Mouse (Mus musculus) kidney, postnatal 0 days (tissue): Measurements from ENCODE around the gene Crtap. TPM values are rescaled to one million over a fixed set of nuclear protein-coding genes. Genes with fewer than 3 reads are reported as not detected.

ENCODE experiments used
- ATAC-seq: fragments of 200-750 bp; cut with Nextera tagmentation; replicated peaks from 2 replicates; pipeline ENCODE4 v1.8.0; 2017; ENCODE audit warnings: low read depth, moderate number of reproducible peaks, moderate TSS enrichment, moderate library complexity; ENCODE audit not compliant: low FRiP score
- DNase-seq: peaks from one replicate; pipeline ENCODE4 v3.0.0-alpha.2; 2016; ENCODE audit warnings: low spot score
- H3K27ac ChIP-seq: fragments of 300-500 bp; sonication (generic); 2 replicates; pipeline ENCODE4 v1.5.1; 2014; ENCODE audit warnings: mild to moderate bottlenecking
- H3K27me3 ChIP-seq: fragments of 300-500 bp; sonication (generic); 2 replicates; pipeline ENCODE4 v1.6.1; 2014; ENCODE audit warnings: low read length, mixed read lengths; ENCODE audit not compliant: insufficient read depth
- H3K36me3 ChIP-seq: fragments of 300-500 bp; sonication (generic); 2 replicates; pipeline ENCODE4 v1.6.1; 2014; ENCODE audit warnings: low read length, mixed read lengths; ENCODE audit not compliant: insufficient read depth
- H3K4me1 ChIP-seq: fragments of 300-500 bp; sonication (generic); replicated peaks from 2 replicates; pipeline ENCODE4 v1.6.1; 2014; ENCODE audit warnings: antibody characterized with exemption, low read length, mixed read lengths; ENCODE audit not compliant: insufficient read depth
- H3K4me2 ChIP-seq: fragments of 300-500 bp; sonication (generic); 2 replicates; pipeline ENCODE4 v1.6.1; 2014; ENCODE audit warnings: mild to moderate bottlenecking, low read length, moderate library complexity, mixed read lengths
- H3K4me3 ChIP-seq: fragments of 300-500 bp; sonication (generic); replicated peaks from 2 replicates; pipeline ENCODE4 v1.5.1; 2014; ENCODE audit warnings: low read depth, low read length
- H3K9ac ChIP-seq: fragments of 300-500 bp; sonication (generic); 2 replicates; pipeline ENCODE4 v1.6.1; 2014; ENCODE audit warnings: low read depth, low read length
- H3K9me3 ChIP-seq: fragments of 300-500 bp; sonication (generic); replicated peaks from 2 replicates; pipeline ENCODE4 v1.6.1; 2016; ENCODE audit warnings: low read length, inconsistent platforms, mixed read lengths
- CTCF ChIP-seq: IDR thresholded peaks from 2 replicates; pipeline ENCODE4 v1.5.1; 2016; ENCODE audit warnings: antibody characterized with exemption, low read depth, mild to moderate bottlenecking, moderate library complexity
- WGBS: fragments of 180-500 bp; shearing (Covaris S2); extraction: QIAGEN DNeasy Blood & Tissue Kit; methylation state at CpG from one replicate; pipeline ENCODE4 v1.1.7; 2014; 5-methylcytosine and 5-hydroxymethylcytosine counted together
- polyA plus RNA-seq: library from polyadenylated mRNA; unstranded; fragments of >200 nt; fragmentation: Nextera tagmentation; extraction: Ambion mirVana; gene quantifications from 2 replicates; pipeline ENCODE4 v1.2.1, GENCODE M21; 2015

Gene Crtap
- polyA plus RNA-seq, result 133 and 140 TPM in 2 replicates

DNA sequence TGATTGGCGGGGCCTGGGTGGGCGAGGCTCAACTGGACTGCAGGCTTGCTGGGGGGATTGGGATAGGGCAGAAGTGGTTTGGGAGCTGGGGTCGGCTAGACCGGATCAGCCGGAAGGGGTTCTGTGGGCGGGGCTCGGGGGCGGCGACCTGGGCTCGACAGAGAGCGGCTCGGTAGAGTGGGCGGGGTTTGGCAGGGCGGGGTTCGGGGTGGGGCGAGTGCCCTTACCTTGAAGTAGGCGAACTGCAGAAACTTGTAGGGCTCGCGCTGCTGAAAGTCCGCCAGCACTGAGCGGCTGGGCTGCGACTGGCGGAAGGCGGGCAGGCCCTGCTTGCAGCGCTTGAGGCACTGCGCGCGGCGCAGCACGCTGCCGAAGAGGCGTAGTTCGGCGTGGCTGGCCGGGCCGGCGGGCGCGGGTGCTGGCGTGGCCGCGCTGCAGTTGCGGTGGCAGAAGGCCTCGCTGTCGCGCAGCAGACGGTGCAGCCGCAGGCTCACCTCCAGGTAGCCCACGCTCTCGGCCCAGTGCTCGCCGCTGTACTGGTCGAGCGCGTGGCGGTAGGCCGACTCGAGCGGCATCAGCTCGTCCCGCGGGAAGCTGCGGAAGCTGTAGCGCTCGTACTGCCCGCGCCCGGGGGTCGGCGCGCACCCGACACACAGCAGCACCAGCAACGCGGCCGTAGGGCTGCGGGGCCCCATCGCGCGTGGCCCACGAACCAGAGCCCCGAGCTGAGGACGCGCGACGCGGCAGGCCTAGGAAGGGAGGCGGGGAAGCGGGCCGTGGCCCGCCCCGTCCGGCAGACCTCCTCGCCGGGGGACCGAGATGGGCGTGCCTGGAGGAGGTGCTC lies at the start of gene Crtap:
Gene Crtap, minus strand, starts transcription at position 771 of the 844 bp plus-strand sequence.
- ATAC-seq (peak; percentile 77), DNase-seq (peak; percentile 82)
- 1% methylated on average over 92 of the region's 96 CpGs for WGBS
- peak within 1 kb of the TSS; percentile 94 for H3K4me2 ChIP-seq
- H3K36me3 ChIP-seq, result no peaks in the 10 kb centered on the region
- no peaks in the 10 kb centered on the region for H3K9me3 ChIP-seq
- H3K27ac ChIP-seq, result peak within 1 kb of the TSS; percentile 92
- peaks cover 7% of the 10 kb centered on the region; the same call in 1 of the 2 replicates for H3K4me1 ChIP-seq
- no peak for TF ChIP-seq CTCF
- H3K27me3 ChIP-seq, result no peaks in the 10 kb centered on the region
- peak within 1 kb of the TSS; percentile 84 for H3K9ac ChIP-seq
- H3K4me3 ChIP-seq, result peak within 1 kb of the TSS; percentile 86

DNA sequence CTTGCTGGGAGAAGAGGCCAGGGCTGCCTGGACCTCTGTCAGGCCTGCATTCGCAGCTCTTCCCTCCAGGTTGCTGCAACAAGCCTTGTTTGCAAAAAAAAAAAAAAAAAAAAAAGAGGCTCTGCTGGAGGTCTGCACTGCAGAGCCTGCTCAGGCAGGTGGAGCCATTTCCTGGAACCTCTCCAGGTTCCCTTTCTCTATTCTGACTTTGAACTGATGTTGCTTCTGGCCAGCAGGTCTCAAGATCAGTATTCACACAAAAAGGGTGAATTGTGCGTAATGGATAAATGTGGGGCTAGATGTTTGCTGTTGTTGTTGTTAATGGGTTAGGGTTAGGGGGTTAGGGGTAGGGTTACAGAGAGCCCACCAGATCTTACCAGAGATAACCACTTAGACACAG lies 45.2 kb upstream of the Crtap start:
- DNase-seq, result no peak

DNA sequence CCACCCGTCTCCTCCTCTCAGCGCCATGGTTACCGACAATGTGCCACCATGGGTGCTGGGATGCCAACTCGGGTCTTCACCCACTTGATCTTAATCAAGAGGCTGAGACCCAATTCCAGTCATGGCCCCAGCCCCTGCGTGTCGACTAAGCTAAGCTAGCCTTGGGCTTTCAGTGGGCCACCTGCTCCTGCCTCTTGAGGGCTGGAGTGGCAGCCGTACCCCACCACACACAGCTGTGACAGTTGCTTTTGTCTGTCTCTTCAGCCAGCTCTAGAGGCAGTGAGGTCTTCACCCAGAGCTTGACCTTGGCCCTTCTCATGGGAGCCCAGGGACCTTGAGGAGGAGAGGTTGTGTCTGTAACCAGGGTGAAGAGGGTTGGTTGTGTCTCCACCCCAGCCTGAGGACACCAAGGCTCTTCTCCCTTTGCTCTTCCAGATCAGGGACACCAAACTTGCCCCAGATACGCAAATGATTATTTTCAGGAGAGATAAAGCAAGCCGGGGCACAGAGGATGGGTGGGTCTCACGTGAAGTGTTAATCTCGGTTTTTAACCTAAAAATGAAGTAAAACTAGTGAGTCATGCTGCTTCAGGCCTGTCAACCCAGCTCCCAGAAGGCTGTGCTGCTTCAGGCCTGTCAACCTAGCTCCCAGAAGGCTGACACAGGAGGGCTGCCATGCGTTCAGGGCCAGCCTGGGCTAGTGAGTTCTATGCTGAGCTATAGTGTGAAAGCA lies 37.8 kb upstream of the Crtap start:
- no peak for TF ChIP-seq CTCF
- DNase-seq (no peak), ATAC-seq (no peak)
- Histone ChIP-seq H3K4me1 (no peaks in the 10 kb centered on the region), H3K27ac (no peak overlapping the region), H3K27me3 (no peaks in the 10 kb centered on the region), H3K4me2 (no peak overlapping the region), H3K9ac (no peak overlapping the region), H3K36me3 (peaks cover 14% of the 10 kb centered on the region; the same call in 1 of the 2 replicates), H3K9me3 (no peaks in the 10 kb centered on the region), H3K4me3 (no peak overlapping the region)
- 91% methylated on average over 12 of the region's 12 CpGs for WGBS

More for the DNA sequence above, 45.2 kb upstream of the Crtap start:
- Histone ChIP-seq H3K4me1 (no peaks in the 10 kb centered on the region), H3K27me3 (no peaks in the 10 kb centered on the region), H3K27ac (no peak overlapping the region), H3K4me2 (no peak overlapping the region), H3K9ac (no peak overlapping the region), H3K36me3 (peaks cover 17% of the 10 kb centered on the region), H3K4me3 (no peak overlapping the region), H3K9me3 (no peaks in the 10 kb centered on the region)
- no peak for TF ChIP-seq CTCF
- WGBS, result 80% methylated on average over 2 of the region's 2 CpGs
- ATAC-seq, result no peak

DNA sequence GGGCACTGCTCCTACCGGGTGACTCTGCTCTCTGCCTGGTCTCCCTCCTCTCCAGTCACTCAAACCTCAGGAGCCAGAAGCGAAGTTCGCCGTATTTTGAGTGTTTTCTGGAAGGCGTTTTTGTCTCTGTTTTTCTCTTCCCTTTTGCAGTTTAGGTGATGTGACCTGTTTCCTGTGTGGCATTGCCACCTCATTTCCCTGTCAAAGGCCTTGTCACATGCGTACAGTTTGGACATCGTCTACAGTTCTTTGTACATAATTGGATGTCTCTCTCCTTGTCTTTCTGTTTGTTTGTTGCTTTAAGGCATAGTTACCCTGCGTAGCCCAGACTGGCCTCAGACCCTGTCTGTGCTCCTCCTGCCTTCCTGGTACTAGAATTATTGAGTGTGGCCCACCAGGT lies 37.0 kb upstream of the Crtap start:
- no peak for TF ChIP-seq CTCF
- Histone ChIP-seq H3K4me3 (no peak overlapping the region), H3K36me3 (peaks cover 14% of the 10 kb centered on the region), H3K9ac (no peak overlapping the region), H3K9me3 (no peaks in the 10 kb centered on the region), H3K27ac (no peak overlapping the region), H3K4me2 (no peak overlapping the region), H3K27me3 (no peaks in the 10 kb centered on the region), H3K4me1 (no peaks in the 10 kb centered on the region)
- ATAC-seq, result no peak
- no peak for DNase-seq
- WGBS, result 89% methylated on average over 8 of the region's 8 CpGs

DNA sequence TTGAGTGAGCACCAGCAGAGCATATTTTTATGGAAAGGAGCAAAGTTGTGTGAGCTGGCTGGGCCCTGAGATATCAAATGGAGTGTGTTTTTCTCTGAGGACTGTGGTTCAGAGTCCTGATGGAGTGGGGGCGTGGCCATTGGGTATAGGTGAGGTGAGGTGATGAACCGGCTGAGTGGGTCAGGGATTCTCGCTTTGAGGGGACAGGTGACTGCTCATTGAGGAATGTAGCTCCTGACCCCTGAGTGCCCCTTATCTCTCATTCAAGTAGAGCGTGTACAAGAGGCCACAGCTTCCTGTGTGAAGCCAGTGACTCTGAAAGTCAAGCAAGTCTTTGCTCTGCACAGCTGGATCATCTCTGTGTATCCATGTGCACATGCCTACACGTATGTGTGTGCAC lies 35.7 kb upstream of the Crtap start:
- Histone ChIP-seq H3K27me3 (no peaks in the 10 kb centered on the region), H3K9me3 (no peaks in the 10 kb centered on the region), H3K27ac (no peak overlapping the region), H3K4me3 (no peak overlapping the region), H3K9ac (no peak overlapping the region), H3K4me2 (no peak overlapping the region), H3K36me3 (peaks cover 14% of the 10 kb centered on the region), H3K4me1 (no peaks in the 10 kb centered on the region)
- 81% methylated on average over 5 of the region's 5 CpGs for WGBS
- no peak for TF ChIP-seq CTCF
- ATAC-seq (peak; percentile 57; the same call in 1 of the 2 replicates), DNase-seq (no peak)

DNA sequence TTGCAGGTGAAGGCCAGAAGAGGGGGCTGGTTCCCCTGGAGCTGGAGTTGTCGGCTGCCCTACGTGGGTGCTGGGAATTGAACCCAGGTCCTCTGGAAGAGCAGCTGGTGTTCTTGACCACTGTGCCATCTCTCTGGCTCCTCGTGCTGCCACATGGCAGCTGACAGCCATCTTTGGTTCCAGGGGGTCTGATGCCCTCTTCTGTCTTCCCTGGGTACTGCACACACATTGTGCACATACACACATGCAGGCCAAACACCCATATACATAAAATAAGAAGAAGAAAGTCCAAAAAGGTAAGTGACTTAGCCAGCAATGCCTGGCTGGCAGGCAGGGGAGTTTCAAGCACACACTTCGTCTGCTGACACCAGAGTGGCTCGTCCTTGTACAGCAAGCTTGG lies 35.1 kb upstream of the Crtap start:
- Histone ChIP-seq H3K27me3 (no peaks in the 10 kb centered on the region), H3K4me3 (no peak overlapping the region), H3K9me3 (no peaks in the 10 kb centered on the region), H3K9ac (no peak overlapping the region), H3K4me2 (no peak overlapping the region), H3K27ac (no peak overlapping the region), H3K36me3 (peaks cover 10% of the 10 kb centered on the region), H3K4me1 (no peaks in the 10 kb centered on the region)
- WGBS, result 96% methylated on average over 5 of the region's 5 CpGs
- DNase-seq (no peak), ATAC-seq (no peak)
- no peak for TF ChIP-seq CTCF
